Mouse (Mus musculus) kidney, postnatal 4 days (tissue): Measurements from ENCODE around the gene 1500011B03Rik.

Experiments
- DNase-seq, 2 experiments: peaks; one replicate each; pipeline ENCODE4 v3.0.0; 2021; ENCODE audit warnings: mixed read lengths in 2 of 2

The 1500011B03Rik gene

GRCm38 (mm10) chr5:114779956-114780489 lies 43.2 kb downstream of the 1500011B03Rik start:
- DNase-seq, result no peak

- no peak for DNase-seq
These were observed 47.1 kb downstream of the 1500011B03Rik start for GRCm38 (mm10) chr5:114776174-114776573.

DNA sequence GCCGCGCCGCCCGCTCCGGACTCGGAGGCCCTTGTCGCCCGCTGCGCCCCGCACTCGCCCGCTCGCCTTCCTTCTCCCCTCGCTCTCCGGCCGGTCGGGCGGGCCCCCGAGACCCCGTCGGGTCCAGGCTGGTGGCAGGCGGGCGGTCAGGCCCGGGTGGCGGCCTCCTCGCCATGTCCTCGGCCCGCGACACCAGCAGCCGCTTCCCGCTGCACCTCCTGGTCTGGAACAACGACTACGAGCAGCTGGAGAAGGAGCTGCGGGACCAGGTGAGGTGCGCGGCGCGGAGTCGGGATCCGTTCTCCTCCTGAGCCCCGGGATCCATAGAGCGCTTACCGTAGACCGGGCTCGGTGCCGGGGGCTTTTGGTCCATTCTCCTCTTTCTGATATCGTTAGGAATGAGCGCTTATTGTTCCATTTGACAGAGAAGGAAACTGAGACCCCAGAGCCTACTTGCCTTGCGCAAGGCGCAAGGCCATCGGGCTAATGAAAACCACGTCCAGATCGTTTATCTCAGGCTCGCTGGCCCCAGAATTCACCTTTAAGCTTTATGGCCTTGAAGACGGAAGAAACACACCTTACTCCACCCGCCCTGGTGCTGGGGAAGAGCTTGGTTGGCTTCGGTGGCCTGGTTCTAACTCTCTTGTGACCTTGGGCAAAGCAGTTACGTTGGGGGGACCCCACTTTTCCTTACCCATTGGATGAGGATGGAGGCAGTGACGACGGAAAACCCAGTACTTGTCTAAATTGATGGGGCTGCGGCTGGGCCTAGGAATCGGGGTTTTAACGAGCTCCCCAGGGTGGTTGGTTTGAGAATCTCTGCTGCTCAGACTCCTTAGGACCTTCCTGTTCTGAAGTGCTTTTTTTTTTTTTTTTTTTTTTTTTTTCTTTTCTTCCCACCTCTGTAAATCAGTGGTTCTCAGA lies 48.0 kb downstream of the 1500011B03Rik start, which contains the start of gene Git2:
Gene Git2 (minus strand): TSS at position 462 of the 924 bp plus-strand sequence.
- DNase-seq, result peak in 1 of 2 experiments; percentile 45

GRCm38 (mm10) chr5:114774403-114775051 lies 48.7 kb downstream of the 1500011B03Rik start, which contains the start of gene Ankrd13a:
Ankrd13a (plus strand) TSS chr5:114774677.
- peak; percentile 89 to 95 for DNase-seq

DNA sequence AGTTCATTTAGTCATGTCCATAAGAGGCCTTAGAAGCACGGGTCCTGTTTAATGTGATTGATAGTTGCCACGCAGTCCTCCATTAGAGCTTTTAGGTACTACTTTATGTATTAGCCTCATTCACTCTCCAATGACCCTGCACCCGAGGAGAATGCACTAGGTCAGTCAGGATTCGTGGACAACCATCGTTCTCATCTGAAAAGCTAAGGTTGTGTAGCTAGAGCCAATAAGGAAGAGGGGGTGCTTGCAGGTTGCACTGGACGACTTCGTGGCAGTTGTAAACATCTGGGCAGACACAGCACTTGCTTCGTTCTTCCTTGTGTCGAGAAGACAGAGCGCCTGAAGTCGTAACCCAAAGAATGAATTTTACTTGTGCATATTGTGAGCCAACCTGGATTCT lies 49.5 kb downstream of the 1500011B03Rik start:
- peak in 1 of 2 experiments; percentile 53 for DNase-seq

- peak; percentile 98 to 99 for DNase-seq
These were observed 50.0 kb downstream of the 1500011B03Rik start for GRCm38 (mm10) chr5:114773211-114773710.

- peak; percentile 65 to 78 for DNase-seq
These were observed 50.6 kb downstream of the 1500011B03Rik start for GRCm38 (mm10) chr5:114772456-114773203.

GRCm38 (mm10) chr5:114771796-114772195 lies 51.5 kb downstream of the 1500011B03Rik start:
- no peak for DNase-seq

DNA sequence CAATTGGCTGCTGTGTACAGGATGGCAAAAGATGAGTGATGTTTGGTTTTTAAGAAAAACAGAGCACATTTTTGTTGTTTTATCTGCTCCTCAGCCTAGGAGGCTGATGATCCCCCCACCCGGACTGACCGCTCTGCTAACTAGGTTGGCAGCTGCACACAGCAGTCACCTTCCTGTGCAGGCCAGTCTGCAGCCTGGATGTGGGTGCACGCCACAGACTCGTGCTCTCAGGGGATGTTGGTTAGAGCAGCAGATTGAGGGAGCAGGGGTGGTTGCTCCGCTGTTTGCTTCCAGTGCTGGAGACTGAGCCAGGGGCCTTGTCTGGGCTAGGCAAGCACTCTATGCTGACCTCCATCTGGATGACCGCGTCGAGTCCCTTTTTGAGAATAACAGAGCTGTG lies 53.5 kb downstream of the 1500011B03Rik start:
- no peak for DNase-seq

DNA sequence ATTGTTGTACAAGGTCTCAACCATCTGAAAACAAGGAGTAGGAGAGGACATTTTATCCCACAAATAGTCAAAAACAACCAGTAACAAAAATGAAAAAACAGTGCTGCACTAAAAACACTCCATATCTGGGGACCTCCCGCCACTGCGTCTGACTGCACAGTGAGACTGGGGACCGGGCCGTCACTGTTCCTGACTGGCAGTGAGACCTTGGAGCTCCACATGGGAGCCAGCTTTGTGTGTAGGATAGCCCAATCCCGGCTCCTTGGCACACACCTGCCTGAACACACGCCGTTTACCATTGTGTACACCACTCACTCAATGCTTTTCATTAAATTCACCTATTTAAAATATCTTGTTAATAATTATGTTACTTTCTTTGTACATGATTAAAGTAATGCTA lies 56.1 kb downstream of the 1500011B03Rik start:
- no peak for DNase-seq

DNA sequence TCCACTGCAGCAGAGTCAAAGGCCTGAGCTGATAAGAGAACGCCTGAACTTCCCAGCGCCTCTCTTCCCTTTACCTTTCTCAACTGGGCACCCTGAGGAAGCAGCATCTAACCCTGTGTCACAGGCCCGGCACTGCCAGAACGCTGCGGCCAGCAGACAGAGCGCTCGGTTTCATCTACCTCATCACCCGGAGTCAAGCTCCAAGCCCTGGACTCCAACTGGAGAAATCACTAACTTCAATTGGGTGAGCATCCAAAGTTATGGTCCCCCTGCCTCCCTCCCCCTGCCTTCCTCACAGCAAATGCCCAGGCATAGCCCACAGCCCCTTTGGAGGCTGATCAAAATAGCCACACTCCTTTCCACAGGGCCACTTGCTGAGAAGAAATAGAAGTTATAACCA lies 56.6 kb downstream of the 1500011B03Rik start:
- no peak for DNase-seq

DNA sequence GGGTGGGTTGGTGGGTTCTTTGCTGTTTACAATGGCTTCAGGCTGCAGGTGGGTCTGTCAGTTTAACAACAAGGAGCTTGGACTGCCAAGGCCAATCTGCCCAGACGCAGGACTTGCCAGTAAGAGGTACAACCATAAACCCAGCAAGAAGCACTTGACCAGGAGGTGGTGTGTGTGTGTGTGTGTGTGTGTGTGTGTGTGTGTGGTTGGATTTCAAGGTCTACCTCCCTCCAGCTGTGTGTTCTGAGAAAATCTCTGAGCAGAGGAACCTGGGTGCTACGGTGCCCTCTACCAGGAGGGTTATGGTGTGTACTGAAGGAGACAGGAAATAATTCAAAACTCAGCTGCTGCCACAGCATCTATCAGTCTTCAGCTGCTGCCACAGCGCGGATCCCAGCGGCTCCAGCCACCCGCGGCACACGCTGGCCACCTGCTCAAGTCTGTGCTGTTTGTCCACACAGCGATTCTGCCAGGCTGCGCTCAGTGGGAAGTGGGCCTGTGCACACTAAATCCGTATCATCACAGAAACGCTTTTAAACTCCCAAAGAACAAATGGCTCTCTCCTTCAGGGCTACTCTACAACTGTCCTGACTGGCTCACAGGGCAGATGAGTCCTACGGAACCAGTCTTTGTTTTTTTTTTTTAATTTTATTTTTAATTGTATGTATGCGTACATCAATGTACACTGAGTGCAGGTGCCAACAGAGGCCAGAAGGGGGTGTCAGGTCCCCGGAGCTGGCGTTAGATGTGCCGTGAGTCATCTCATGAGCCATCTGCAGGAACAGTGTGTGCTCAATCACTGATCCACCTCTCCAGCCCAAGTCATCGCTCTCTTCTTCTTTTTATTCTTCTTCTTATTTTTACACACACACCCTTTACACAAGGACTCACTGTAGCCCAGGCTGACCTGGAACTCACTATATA lies 58.2 kb downstream of the 1500011B03Rik start:
- peak in 1 of 2 experiments; percentile 30 for DNase-seq

GRCm38 (mm10) chr5:114761980-114762379 lies 61.3 kb downstream of the 1500011B03Rik start:
- no peak for DNase-seq

DNA sequence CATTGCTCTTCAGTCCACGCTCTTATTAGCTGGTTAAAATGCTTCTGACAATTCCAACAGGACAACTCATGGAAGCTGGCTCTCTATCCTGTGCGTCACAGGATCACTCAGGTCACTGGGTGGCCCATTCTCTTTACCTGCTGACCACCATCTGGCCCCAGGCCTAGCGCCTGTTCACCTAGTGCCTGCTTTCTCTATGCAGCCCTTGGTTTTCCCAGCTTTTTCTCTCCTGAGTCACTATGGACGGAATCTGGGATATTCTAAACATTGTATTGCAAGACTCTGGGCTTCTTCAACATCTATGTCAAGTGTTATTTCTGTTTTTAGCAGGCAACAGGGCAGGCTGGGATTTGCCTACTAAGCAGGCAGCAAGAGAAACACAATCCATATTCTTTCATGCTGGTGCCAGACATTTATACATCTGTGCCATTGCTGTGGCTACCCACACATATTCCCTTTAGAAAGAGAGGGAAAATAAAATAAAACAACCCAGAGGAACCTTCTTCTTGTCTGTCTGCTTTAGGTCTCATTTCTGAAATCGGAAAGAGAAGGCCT lies 63.7 kb downstream of the 1500011B03Rik start:
- DNase-seq, result no peak
